22 mouse cellular contexts compared by ENCODE assay signal in genomic region chr9:21639031-21639430, GRCm38 (mm10).
"Had no signal": no experiment of that assay in that cellular context is flagged by ENCODE, and none has a peak within 500 bp of the region (broad histone marks: within the 10 kb centered on the region; RNA-seq: fewer than 3 reads in every experiment).

No protein-coding gene starts in this region.

- H3K9ac ChIP-seq: limb, embryonic 12.5 days; limb, embryonic 15.5 days; liver, embryonic 14.5 days; liver, postnatal 0 days; lung, embryonic 15.5 days; midbrain, embryonic 13.5 days; neural tube, embryonic 13.5 days had no signal

- H3K4me2 ChIP-seq: limb, embryonic 12.5 days; limb, embryonic 15.5 days; liver, embryonic 11.5 days; lung, embryonic 15.5 days; midbrain, embryonic 13.5 days; neural tube, embryonic 13.5 days had no signal

- H3K27ac ChIP-seq: limb, embryonic 12.5 days; limb, embryonic 15.5 days; liver, embryonic 14.5 days; lung, embryonic 15.5 days; midbrain, embryonic 10.5 days; midbrain, embryonic 13.5 days; neural tube, embryonic 13.5 days had no signal

- H3K27me3 ChIP-seq: limb, embryonic 12.5 days; limb, embryonic 15.5 days; lung, embryonic 15.5 days; megakaryocyte, embryonic 14.5 days; midbrain, embryonic 13.5 days; neural tube, embryonic 13.5 days had no signal

- H3K9me3 ChIP-seq: limb, embryonic 12.5 days; limb, embryonic 15.5 days; lung, embryonic 15.5 days; megakaryocyte, embryonic 14.5 days; midbrain, embryonic 10.5 days; midbrain, embryonic 13.5 days; neural tube, embryonic 13.5 days had no signal

- DNase-seq: kidney, postnatal 14 days; kidney, postnatal 4 days; left cerebral cortex, postnatal 4 days; liver, postnatal 0 days; lung, postnatal 10 days; lung, postnatal 36 days; retina, postnatal 1 day; right cerebral cortex, postnatal 25 days; spleen, adult 18-20 months; thymus, adult 18-20 months; thymus, postnatal 14 days had no signal

- H3K4me1 ChIP-seq: limb, embryonic 12.5 days; lung, embryonic 15.5 days; midbrain, embryonic 10.5 days; midbrain, embryonic 13.5 days had no signal

- ATAC-seq: liver, postnatal 0 days; midbrain, embryonic 13.5 days; midbrain, embryonic 16.5 days had no signal

- H3K4me3 ChIP-seq: limb, embryonic 12.5 days; limb, embryonic 15.5 days; lung, embryonic 15.5 days; megakaryocyte, embryonic 14.5 days; midbrain, embryonic 10.5 days; midbrain, embryonic 13.5 days; myocyte; neural tube, embryonic 13.5 days had no signal
